Mouse (Mus musculus): ENCODE measurements at regions not wholly inside any gene's neighbourhood (a gene's known extent, or its start where the extent isn't known, plus 50 kb on each side); places are given as distances from the start of the nearest gene placed in this dataset.

- Histone ChIP-seq H3K4me1 (ENCODE audit: control insufficient read depth in 1 of 2, insufficient read depth in 2 of 2) (peaks cover 0 to 3% of the 10 kb centered on the region in 2 experiments; a peak in 1 of 4 replicates), H3K9me3 (replicated peaks; ENCODE audit: low read length) (peaks cover 8% of the 10 kb centered on the region), H3K79me2 (replicated peaks; ENCODE audit: control insufficient read depth, extremely low read depth, insufficient read depth, poor library complexity, severe bottlenecking) (no peaks in the 10 kb centered on the region), H3K27ac (ENCODE audit: insufficient read depth, low read depth) (no peak overlapping the region), H3K4me3 (replicated peaks in 1 of 3; ENCODE audit: low read depth in 2 of 3, low read length in 2 of 3, poor library complexity in 1 of 3) (no peak overlapping the region), H3K9ac (ENCODE audit: insufficient read depth, low read depth) (no peak overlapping the region), H3K4me2 (ENCODE audit: insufficient read depth, low read depth, poor library complexity, severe bottlenecking) (no peak overlapping the region), H3K27me3 (replicated peaks) (no peaks in the 10 kb centered on the region), H3K36me3 (replicated peaks in 1 of 2; ENCODE audit: control insufficient read depth in 1 of 2, insufficient read depth in 1 of 2, low read length in 1 of 2) (no peaks in the 10 kb centered on the region)
- TF ChIP-seq ZNF384 (IDR thresholded peaks at IDR 0.05; ENCODE audit: low read depth, low read length) (no peak), USF2 (conservative IDR thresholded peaks at IDR 0.05; ENCODE audit: low read depth, low read length) (no peak), PAX5 (IDR thresholded peaks at IDR 0.05; ENCODE audit: low read length) (no peak), USF1 (IDR thresholded peaks at IDR 0.05; ENCODE audit: low read depth, low read length) (no peak)
- dilution Hi-C loops (cut with MboI; ENCODE audit: extremely low pct_ligation_motif_present, extremely low pct_unique_long_range_greater_than_20kb, low sequenced_read_pairs) = no loop called here
- in situ Hi-C loops (cut with MboI; ENCODE audit: low pct_ligation_motif_present, low pct_unique_long_range_greater_than_20kb, low sequenced_read_pairs) = no loop called here
- no peak for DNase-seq (ENCODE audit: extremely low read depth)
These were observed 57.8 kb upstream of the Zfp706 start for GRCm38 (mm10) chr15:37065408-37065807.

- dilution Hi-C loops (cut with MboI; ENCODE audit: extremely low pct_ligation_motif_present, extremely low pct_unique_long_range_greater_than_20kb, low sequenced_read_pairs) = no loop called here
- no peak overlapping the region for H3K9ac ChIP-seq (ENCODE audit: insufficient read depth, low read depth)
- H3K27ac ChIP-seq (ENCODE audit: insufficient read depth, low read depth) = no peak overlapping the region
- TF ChIP-seq SIN3A (IDR thresholded peaks at IDR 0.05; ENCODE audit: low read length) (no peak), IRF4 (IDR thresholded peaks at IDR 0.05; ENCODE audit: low read depth, low read length) (no peak), MXI1 (IDR thresholded peaks at IDR 0.05; ENCODE audit: low read depth, low read length) (no peak), USF2 (conservative IDR thresholded peaks at IDR 0.05; ENCODE audit: low read depth, low read length) (no peak), HCFC1 (IDR thresholded peaks at IDR 0.05; ENCODE audit: low read depth, low read length) (no peak), E2F4 (IDR thresholded peaks at IDR 0.05; ENCODE audit: insufficient replicate concordance, low read depth, low read length) (no peak), ELF1 (IDR thresholded peaks at IDR 0.05; ENCODE audit: low read depth, low read length) (no peak), USF1 (IDR thresholded peaks at IDR 0.05; ENCODE audit: low read depth, low read length) (no peak), MYC (IDR thresholded peaks at IDR 0.05; ENCODE audit: low read depth, low read length) (no peak), JUND (conservative IDR thresholded peaks at IDR 0.05; ENCODE audit: low read depth, low read length) (no peak), RAD21 (IDR thresholded peaks at IDR 0.05; ENCODE audit: low read depth, low read length) (no peak), PAX5 (IDR thresholded peaks at IDR 0.05; ENCODE audit: low read length) (no peak), MAZ (IDR thresholded peaks at IDR 0.05; ENCODE audit: low read depth, low read length) (no peak), NELFE (IDR thresholded peaks at IDR 0.05; ENCODE audit: low read depth, low read length) (no peak), POLR2AphosphoS2 (IDR thresholded peaks at IDR 0.05; ENCODE audit: low read depth, low read length) (no peak), MAFK (IDR thresholded peaks at IDR 0.05; ENCODE audit: insufficient replicate concordance, low read length) (no peak), JUN (IDR thresholded peaks at IDR 0.05; ENCODE audit: insufficient read depth, low read depth, low read length) (no peak)
- H3K79me2 ChIP-seq (replicated peaks; ENCODE audit: control insufficient read depth, extremely low read depth, insufficient read depth, poor library complexity, severe bottlenecking) = no peaks in the 10 kb centered on the region
- no peak for DNase-seq (ENCODE audit: extremely low read depth)
- no peaks in the 10 kb centered on the region for H3K36me3 ChIP-seq (replicated peaks in 1 of 2; ENCODE audit: control insufficient read depth in 1 of 2, insufficient read depth in 1 of 2, low read length in 1 of 2)
- H3K4me2 ChIP-seq (ENCODE audit: insufficient read depth, low read depth, poor library complexity, severe bottlenecking) = no peak overlapping the region
- in situ Hi-C loops (cut with MboI; ENCODE audit: low pct_ligation_motif_present, low pct_unique_long_range_greater_than_20kb, low sequenced_read_pairs) = no loop called here
- H3K9me3 ChIP-seq (replicated peaks; ENCODE audit: low read length) = peaks cover 8% of the 10 kb centered on the region
- no peak overlapping the region for H3K4me3 ChIP-seq (replicated peaks in 1 of 3; ENCODE audit: low read depth in 2 of 3, low read length in 2 of 3, poor library complexity in 1 of 3)
- peaks cover 0 to 3% of the 10 kb centered on the region in 2 experiments; a peak in 1 of 4 replicates for H3K4me1 ChIP-seq (ENCODE audit: control insufficient read depth in 1 of 2, insufficient read depth in 2 of 2)
- no peaks in the 10 kb centered on the region for H3K27me3 ChIP-seq (replicated peaks)
These were observed 56.3 kb upstream of the Zfp706 start for GRCm38 (mm10) chr15:37063781-37064383.
